Mouse (Mus musculus): ENCODE results near the gene Krt12.

GRCm38 (mm10) chr11:99454044-99454443 is 32.0 kb upstream of the Krt12 start:
- TF ChIP-seq POLR2A (IDR thresholded peaks at IDR 0.05; ENCODE audit: insufficient read depth, low read length), result no peak
- no peak for TF ChIP-seq CTCF (IDR thresholded peaks at IDR 0.05; ENCODE audit: low read depth, low read length)
